Mouse (Mus musculus): Measurements from ENCODE around the gene Mrc1. TPM values are rescaled to one million over a fixed set of nuclear protein-coding genes. Genes with fewer than 3 reads are reported as not detected.

The Mrc1 gene
- polyA plus RNA-seq, 1 experiment: 0.19 TPM

DNA sequence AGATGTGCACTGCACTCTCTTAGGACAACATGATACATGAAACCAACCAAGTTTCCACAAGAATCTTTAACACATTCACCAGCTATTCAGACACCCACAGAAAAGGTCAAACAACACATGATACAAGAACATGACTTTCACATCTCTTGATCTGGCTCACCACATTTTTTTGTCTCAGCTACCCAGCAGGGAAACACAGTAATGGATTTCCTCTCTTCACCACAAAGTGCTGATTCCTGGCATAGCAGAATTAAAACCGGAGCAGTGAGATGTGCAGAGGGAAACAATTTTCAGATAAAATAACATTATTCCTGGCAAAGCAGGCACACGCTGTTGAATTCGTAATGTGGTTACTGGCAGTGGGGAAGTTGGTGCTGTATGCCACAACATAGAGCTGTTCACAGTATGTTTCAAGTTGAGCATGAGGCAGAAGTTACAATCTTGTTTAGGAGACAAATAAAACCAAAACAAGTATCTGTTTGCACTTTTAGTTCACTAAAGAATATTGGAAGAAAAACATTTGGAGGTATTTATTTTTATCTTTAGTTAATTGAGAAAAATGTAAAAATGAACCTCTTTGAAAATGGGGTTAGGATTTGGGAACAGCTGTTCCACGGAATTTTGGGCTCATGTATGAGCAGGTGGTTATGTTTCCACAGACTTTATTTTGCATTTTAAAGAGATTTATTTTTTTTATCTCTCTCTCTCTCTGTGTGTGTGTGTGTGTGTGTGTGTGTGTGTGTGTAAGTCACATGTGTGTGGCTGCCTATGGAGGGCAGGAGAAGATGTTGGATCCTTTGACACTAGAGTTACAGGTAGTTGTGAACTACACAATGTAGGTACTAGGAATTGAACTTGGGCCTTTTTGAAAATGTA lies 83.6 kb downstream of the Mrc1 start:
- Histone ChIP-seq H3K27me3 (ENCODE audit: control insufficient read depth, insufficient read depth, low read length, poor library complexity, severe bottlenecking) (no peaks in the 10 kb centered on the region), H3K27ac (ENCODE audit: insufficient read depth, low read length) (no peak overlapping the region), H3K9ac (ENCODE audit: low read depth, poor library complexity, severe bottlenecking) (no peak overlapping the region), H3K9me3 (replicated peaks; ENCODE audit: control insufficient read depth, insufficient read depth, low read length, poor library complexity, severe bottlenecking) (no peaks in the 10 kb centered on the region; the same call in 1 of the 2 replicates), H3K4me3 (ENCODE audit: low read depth, low read length) (no peak overlapping the region), H3K4me1 (ENCODE audit: control insufficient read depth, insufficient read depth, low read length) (no peaks in the 10 kb centered on the region), H3K36me3 (ENCODE audit: control insufficient read depth, insufficient read depth, low read length, poor library complexity, severe bottlenecking) (no peaks in the 10 kb centered on the region)
- TF ChIP-seq EP300 (IDR thresholded peaks at IDR 0.05; ENCODE audit: insufficient read depth, low read depth, low read length): no peak
- TF ChIP-seq CTCF (IDR thresholded peaks at IDR 0.05; ENCODE audit: low read depth, low read length): no peak
- TF ChIP-seq POLR2A (IDR thresholded peaks at IDR 0.05; ENCODE audit: insufficient read depth, low read length): no peak

DNA sequence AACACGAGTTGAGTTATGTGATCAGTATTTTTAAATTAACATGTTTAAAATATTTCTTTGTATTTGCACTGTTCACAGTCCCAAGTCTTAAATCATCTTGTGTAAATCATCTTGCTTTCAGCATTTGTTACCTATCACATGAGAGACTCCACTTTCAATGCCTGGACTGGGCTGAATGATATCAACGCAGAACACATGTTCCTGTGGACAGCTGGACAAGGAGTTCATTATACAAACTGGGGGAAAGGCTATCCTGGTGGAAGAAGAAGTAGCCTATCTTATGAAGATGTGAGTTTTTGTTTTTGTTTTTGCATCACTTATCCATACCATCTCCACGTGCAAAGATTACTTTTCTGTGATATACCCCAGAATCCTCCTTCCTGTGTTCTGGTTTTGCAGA lies 85.9 kb downstream of the Mrc1 start:
- Histone ChIP-seq H3K9ac (ENCODE audit: low read depth, poor library complexity, severe bottlenecking) (no peak overlapping the region), H3K4me3 (ENCODE audit: low read depth, low read length) (no peak overlapping the region), H3K9me3 (replicated peaks; ENCODE audit: control insufficient read depth, insufficient read depth, low read length, poor library complexity, severe bottlenecking) (no peaks in the 10 kb centered on the region; the same call in 1 of the 2 replicates), H3K36me3 (ENCODE audit: control insufficient read depth, insufficient read depth, low read length, poor library complexity, severe bottlenecking) (no peaks in the 10 kb centered on the region), H3K4me1 (ENCODE audit: control insufficient read depth, insufficient read depth, low read length) (no peaks in the 10 kb centered on the region), H3K27me3 (ENCODE audit: control insufficient read depth, insufficient read depth, low read length, poor library complexity, severe bottlenecking) (no peaks in the 10 kb centered on the region), H3K27ac (ENCODE audit: insufficient read depth, low read length) (no peak overlapping the region)
- TF ChIP-seq EP300 (IDR thresholded peaks at IDR 0.05; ENCODE audit: insufficient read depth, low read depth, low read length) (no peak), POLR2A (IDR thresholded peaks at IDR 0.05; ENCODE audit: insufficient read depth, low read length) (no peak), CTCF (IDR thresholded peaks at IDR 0.05; ENCODE audit: low read depth, low read length) (no peak)

DNA sequence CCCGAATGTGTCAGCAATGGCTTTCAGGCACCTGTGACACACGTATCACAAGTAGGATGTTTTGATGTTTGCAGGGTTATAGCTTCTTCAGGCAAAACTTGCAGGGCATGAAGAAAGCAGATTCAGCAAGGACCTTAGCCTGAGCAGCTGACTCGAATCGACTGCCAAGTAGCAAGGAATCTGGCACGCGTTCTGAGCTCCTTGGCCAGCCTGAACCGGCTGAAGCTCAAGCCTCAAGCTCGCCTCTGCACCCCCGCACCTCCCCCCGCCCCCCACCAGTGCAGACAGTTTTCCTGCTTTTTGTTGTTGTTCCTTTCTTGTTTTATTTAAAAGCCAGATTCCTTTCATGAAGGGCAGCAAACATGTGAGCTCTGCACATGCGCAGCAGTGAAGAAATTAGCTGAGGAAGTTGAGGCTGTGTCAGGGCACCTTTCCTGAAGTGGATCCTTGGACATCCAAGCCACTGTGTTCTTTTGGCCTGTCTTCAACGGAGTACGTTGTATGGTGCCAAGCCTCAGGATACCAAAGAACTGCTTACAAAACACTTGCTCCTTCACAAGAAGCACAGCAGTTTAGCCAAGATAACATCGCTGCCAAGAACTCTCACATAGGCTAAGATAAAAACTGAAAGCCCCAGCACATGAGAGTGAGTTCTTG lies 112.6 kb downstream of the Mrc1 start:
- no peak overlapping the region for H3K9ac ChIP-seq (ENCODE audit: low read depth, poor library complexity, severe bottlenecking)
- TF ChIP-seq EP300 (IDR thresholded peaks at IDR 0.05; ENCODE audit: insufficient read depth, low read depth, low read length) (no peak), POLR2A (IDR thresholded peaks at IDR 0.05; ENCODE audit: insufficient read depth, low read length) (no peak), CTCF (IDR thresholded peaks at IDR 0.05; ENCODE audit: low read depth, low read length) (no peak)
- peaks cover 7% of the 10 kb centered on the region for H3K9me3 ChIP-seq (replicated peaks; ENCODE audit: control insufficient read depth, insufficient read depth, low read length, poor library complexity, severe bottlenecking)
- H3K36me3 ChIP-seq (ENCODE audit: control insufficient read depth, insufficient read depth, low read length, poor library complexity, severe bottlenecking): no peaks in the 10 kb centered on the region
- no peak overlapping the region for H3K4me3 ChIP-seq (ENCODE audit: low read depth, low read length)
- H3K27me3 ChIP-seq (ENCODE audit: control insufficient read depth, insufficient read depth, low read length, poor library complexity, severe bottlenecking): no peaks in the 10 kb centered on the region
- no peaks in the 10 kb centered on the region for H3K4me1 ChIP-seq (ENCODE audit: control insufficient read depth, insufficient read depth, low read length)
- H3K27ac ChIP-seq (ENCODE audit: insufficient read depth, low read length): no peak overlapping the region

DNA sequence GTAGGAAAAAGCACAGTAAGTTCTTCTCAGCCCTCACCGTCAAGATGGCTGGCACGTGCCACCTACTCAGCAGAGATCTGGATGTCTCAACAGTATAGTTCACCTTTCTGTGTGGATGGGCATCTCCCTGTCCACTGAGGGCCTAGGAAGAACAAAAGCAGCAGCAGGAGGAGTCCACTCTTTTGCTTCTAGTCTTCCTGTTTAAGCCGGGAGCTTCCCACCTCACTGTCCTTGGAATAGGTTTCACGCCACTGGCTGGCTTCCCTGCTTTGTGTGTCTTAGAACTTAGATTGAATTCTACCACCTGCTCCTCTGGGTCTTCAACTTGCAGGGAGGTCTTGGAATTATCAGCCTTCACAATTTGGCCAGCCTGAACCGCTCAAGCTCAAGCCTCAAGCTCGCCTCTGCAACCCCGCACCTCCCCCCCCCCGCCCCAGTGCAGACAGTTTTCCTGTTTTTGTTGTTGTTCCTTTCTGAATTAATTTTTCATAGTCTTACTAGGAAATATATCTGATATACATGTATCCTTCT lies 113.2 kb downstream of the Mrc1 start:
- Histone ChIP-seq H3K36me3 (ENCODE audit: control insufficient read depth, insufficient read depth, low read length, poor library complexity, severe bottlenecking) (no peaks in the 10 kb centered on the region), H3K27ac (ENCODE audit: insufficient read depth, low read length) (no peak overlapping the region), H3K9ac (ENCODE audit: low read depth, poor library complexity, severe bottlenecking) (no peak overlapping the region), H3K4me3 (ENCODE audit: low read depth, low read length) (no peak overlapping the region), H3K4me1 (ENCODE audit: control insufficient read depth, insufficient read depth, low read length) (no peaks in the 10 kb centered on the region), H3K9me3 (replicated peaks; ENCODE audit: control insufficient read depth, insufficient read depth, low read length, poor library complexity, severe bottlenecking) (peaks cover 7% of the 10 kb centered on the region), H3K27me3 (ENCODE audit: control insufficient read depth, insufficient read depth, low read length, poor library complexity, severe bottlenecking) (no peaks in the 10 kb centered on the region)
- TF ChIP-seq POLR2A (IDR thresholded peaks at IDR 0.05; ENCODE audit: insufficient read depth, low read length): no peak
- no peak for TF ChIP-seq EP300 (IDR thresholded peaks at IDR 0.05; ENCODE audit: insufficient read depth, low read depth, low read length)
- no peak for TF ChIP-seq CTCF (IDR thresholded peaks at IDR 0.05; ENCODE audit: low read depth, low read length)

Other genes starting within 250 kb of the Mrc1 start
- gene Hacd1, start 173.3 kb upstream of the Mrc1 start, polyA plus RNA-seq (2011; ENCODE audit: insufficient read depth, insufficient read length, low read depth, missing spikeins): 11.2 TPM in 2 replicates
- 56.6 and 71.3 TPM in 2 replicates for gene Stam, start 155.3 kb upstream of the Mrc1 start, polyA plus RNA-seq (2011; ENCODE audit: insufficient read depth, insufficient read length, low read depth, missing spikeins)
- gene Tmem236, start 54.9 kb upstream of the Mrc1 start, polyA plus RNA-seq (2011; ENCODE audit: insufficient read depth, insufficient read length, low read depth, missing spikeins): not detected in 2 replicates
- not detected in 2 replicates for gene Slc39a12, start 158.9 kb downstream of the Mrc1 start, polyA plus RNA-seq (2011; ENCODE audit: insufficient read depth, insufficient read length, low read depth, missing spikeins)